Mouse (Mus musculus) forebrain, embryonic 11.5 days (tissue): ENCODE data around the gene Cdc25a. TPM values are rescaled to one million over a fixed set of nuclear protein-coding genes. Genes with fewer than 3 reads are reported as not detected.
A peak's percentile ranks its signal among the peaks of the same experiment; 100 is the strongest.

Experiments used
- ATAC-seq: fragments of 200-750 bp; cut with Nextera tagmentation; replicated peaks from 2 replicates; pipeline ENCODE4 v1.8.0; 2017; ENCODE audit warnings: moderate TSS enrichment; ENCODE audit not compliant: low FRiP score
- DNase-seq: peaks from one replicate; pipeline ENCODE4 v3.0.0-alpha.2; 2017; ENCODE audit warnings: low spot score
- H3K27ac ChIP-seq: fragments of 300-500 bp; sonication (generic); 2 replicates; pipeline ENCODE4 v1.5.1; 2014; ENCODE audit warnings: low read depth, low read length
- H3K27me3 ChIP-seq: fragments of 300-500 bp; sonication (generic); 2 replicates; pipeline ENCODE4 v1.6.1; 2014; ENCODE audit warnings: mild to moderate bottlenecking, low read length, mixed read lengths; ENCODE audit not compliant: control insufficient read depth, insufficient read depth
- H3K36me3 ChIP-seq: fragments of 300-500 bp; sonication (generic); 2 replicates; pipeline ENCODE4 v1.6.1; 2014; ENCODE audit warnings: mild to moderate bottlenecking, low read length, moderate library complexity, mixed read lengths; ENCODE audit not compliant: control insufficient read depth, insufficient read depth
- H3K4me1 ChIP-seq: fragments of 300-500 bp; sonication (generic); replicated peaks from 2 replicates; pipeline ENCODE4 v1.6.1; 2014; ENCODE audit warnings: low read length, mixed read lengths; ENCODE audit not compliant: control insufficient read depth, insufficient read depth
- H3K4me2 ChIP-seq: fragments of 300-500 bp; sonication (generic); 2 replicates; pipeline ENCODE4 v1.6.1; 2014; ENCODE audit warnings: low read depth, mild to moderate bottlenecking, low read length, moderate library complexity, mixed read lengths; ENCODE audit not compliant: severe bottlenecking
- H3K4me3 ChIP-seq: fragments of 300-500 bp; sonication (generic); 2 replicates; pipeline ENCODE4 v1.5.1; 2014; ENCODE audit warnings: low read depth, low read length
- H3K9ac ChIP-seq: fragments of 300-500 bp; sonication (generic); 2 replicates; pipeline ENCODE4 v1.6.1; 2014; ENCODE audit warnings: low read length
- H3K9me3 ChIP-seq: fragments of 300-500 bp; sonication (generic); 2 replicates; pipeline ENCODE4 v1.6.1; 2016; ENCODE audit warnings: low read length, mixed read lengths; ENCODE audit not compliant: control insufficient read depth
- WGBS: fragments of 180-500 bp; shearing (Covaris S2); extraction: QIAGEN DNeasy Blood & Tissue Kit; methylation state at CpG from one replicate; pipeline ENCODE4 v1.1.7; 2014; 5-methylcytosine and 5-hydroxymethylcytosine counted together
- polyA plus RNA-seq: library from polyadenylated mRNA; unstranded; fragments of >200 nt; fragmentation: Nextera tagmentation; extraction: Ambion mirVana; gene quantifications from 2 replicates; pipeline ENCODE4 v1.2.1, GENCODE M21; 2014

Gene Cdc25a
- polyA plus RNA-seq, 1 experiment from 2014 or later, result 42.3 TPM

DNA sequence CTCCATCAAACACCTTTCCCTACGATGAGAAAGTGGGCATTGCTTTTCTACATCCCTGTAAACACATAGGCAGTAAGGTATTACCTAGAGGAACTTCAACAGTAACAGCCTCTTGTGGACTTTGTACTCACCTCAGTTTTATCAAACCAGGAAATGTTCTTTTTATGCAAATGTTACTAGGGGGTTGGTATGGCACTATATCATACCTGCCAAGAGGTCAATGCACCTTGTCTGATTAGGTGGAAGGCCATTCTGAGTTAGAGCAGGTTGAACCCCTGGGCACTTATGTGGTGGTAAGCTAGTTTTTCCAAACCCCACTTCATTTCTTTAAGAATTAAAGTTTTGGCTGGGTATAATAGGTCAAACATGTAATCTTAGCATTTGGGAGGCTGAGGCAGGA, 3.9 kb downstream of the Cdc25a start:
- 91% methylated on average over 1 of the region's 1 CpGs for WGBS
- no peak overlapping the region for H3K4me2 ChIP-seq
- H3K4me3 ChIP-seq, result no peak overlapping the region
- no peak overlapping the region for H3K9ac ChIP-seq
- H3K36me3 ChIP-seq, result peaks cover 37% of the 10 kb centered on the region
- no peaks in the 10 kb centered on the region for H3K27me3 ChIP-seq
- DNase-seq, result no peak
- H3K27ac ChIP-seq, result no peak overlapping the region
- no peaks in the 10 kb centered on the region for H3K4me1 ChIP-seq
- no peak for ATAC-seq
- H3K9me3 ChIP-seq, result no peaks in the 10 kb centered on the region

DNA sequence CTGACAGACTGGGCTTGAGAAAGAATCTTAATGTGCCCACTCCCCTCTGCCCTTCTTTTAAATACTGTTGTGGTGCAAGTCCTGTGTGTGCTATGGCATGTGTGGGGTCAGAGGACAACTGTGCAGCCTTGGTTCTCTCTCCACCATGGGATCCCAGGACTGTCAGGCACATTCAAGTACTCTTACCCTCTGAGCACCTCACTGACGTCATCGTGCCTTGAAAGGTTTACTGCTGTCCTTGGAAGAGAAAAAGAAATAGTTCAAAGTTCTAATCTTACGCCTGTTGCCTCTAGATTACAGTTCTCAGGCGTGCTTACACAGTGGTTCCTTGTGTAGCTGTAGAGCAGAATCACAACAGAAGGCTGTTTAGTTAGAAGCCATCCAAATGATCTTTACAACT, 10.9 kb downstream of the Cdc25a start:
- Histone ChIP-seq H3K9ac (no peak overlapping the region), H3K27ac (no peak overlapping the region), H3K4me3 (no peak overlapping the region), H3K4me1 (no peaks in the 10 kb centered on the region), H3K36me3 (peaks cover 54% of the 10 kb centered on the region), H3K27me3 (no peaks in the 10 kb centered on the region), H3K9me3 (no peaks in the 10 kb centered on the region), H3K4me2 (no peak overlapping the region)
- ATAC-seq, result no peak
- no peak for DNase-seq
- WGBS, result 88% methylated on average over 4 of the region's 4 CpGs

DNA sequence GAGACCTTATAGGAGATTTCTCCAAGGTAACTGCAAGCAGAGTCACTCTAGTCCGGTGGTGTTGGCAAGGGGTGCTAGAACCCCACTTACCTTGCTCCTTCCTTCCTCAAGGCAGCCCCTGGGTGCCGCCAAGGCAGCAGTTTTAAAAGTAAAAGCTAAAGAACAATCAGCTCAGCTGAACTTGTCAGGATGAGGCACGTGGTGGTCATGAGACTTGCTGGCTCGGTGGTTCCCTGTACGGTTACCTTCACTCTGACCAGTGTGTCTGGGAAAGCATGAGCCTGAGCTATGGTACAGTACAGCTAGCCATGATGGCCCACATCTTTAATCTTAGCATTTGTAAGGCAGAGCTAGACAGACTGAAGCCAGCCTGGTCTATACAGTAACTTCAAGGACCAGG, 11.9 kb downstream of the Cdc25a start:
- ATAC-seq (no peak), DNase-seq (no peak)
- Histone ChIP-seq H3K4me1 (no peaks in the 10 kb centered on the region), H3K4me3 (no peak overlapping the region), H3K9ac (no peak overlapping the region), H3K27me3 (no peaks in the 10 kb centered on the region), H3K9me3 (no peaks in the 10 kb centered on the region), H3K4me2 (no peak overlapping the region), H3K36me3 (peaks cover 57% of the 10 kb centered on the region), H3K27ac (no peak overlapping the region)
- WGBS, result 92% methylated on average over 5 of the region's 5 CpGs

DNA sequence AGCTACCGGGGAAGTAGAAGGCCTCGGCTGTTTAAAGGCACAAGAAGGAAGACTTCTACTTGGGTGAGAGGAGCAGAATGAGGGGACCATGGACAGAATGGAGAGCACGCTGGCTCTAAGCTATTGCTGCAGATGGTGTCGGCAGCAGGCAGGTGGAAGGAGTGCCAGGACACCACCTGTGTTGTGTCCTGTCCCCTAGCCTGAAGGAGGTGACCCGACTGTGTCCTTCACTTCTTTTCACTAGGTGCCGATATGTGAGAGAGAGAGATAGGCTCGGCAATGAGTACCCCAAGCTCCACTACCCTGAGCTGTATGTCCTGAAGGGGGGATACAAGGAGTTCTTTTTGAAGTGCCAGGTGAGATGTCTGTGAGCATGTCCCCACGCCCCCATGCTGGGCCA, 16.1 kb downstream of the Cdc25a start:
- H3K9ac ChIP-seq, result no peak overlapping the region
- no peak overlapping the region for H3K27ac ChIP-seq
- no peak for DNase-seq
- H3K4me3 ChIP-seq, result no peak overlapping the region
- no peak overlapping the region for H3K4me2 ChIP-seq
- H3K36me3 ChIP-seq, result peaks cover 46% of the 10 kb centered on the region; the same call in 1 of the 2 replicates
- H3K9me3 ChIP-seq, result no peaks in the 10 kb centered on the region
- 94% methylated on average over 8 of the region's 8 CpGs for WGBS
- ATAC-seq, result no peak
- no peaks in the 10 kb centered on the region for H3K27me3 ChIP-seq
- 0 out of 2 replicates have a peak, but pooled peaks cover 2% of the 10 kb centered on the region for H3K4me1 ChIP-seq

DNA sequence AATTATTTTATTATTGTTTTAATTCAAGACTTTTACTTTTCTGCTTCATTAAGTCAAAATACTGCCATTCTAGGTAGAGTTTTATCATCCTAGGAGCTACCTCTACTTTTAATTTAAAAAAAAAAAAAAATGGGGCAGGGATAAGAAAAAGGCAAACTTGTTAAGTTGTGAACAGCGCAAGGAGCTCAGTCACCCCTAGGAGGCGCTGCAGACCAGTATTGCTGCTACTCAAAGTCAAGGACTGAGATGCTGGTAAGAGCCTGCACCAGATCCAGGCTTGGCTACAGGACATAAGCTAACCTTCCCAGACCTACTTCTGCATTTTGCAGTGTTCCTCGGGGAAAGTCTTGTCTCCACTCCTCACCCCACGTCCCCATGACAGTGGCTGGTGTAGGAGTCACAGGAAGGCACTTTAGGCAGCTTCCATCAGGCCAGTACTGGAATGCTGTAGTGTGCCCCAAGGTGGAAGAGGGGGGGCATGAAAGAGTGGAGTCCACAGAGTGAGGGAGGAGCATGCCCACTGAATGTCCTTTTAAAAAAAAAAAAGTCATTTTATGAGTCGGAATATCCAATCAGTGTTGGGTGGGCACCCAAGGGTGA, 17.4 kb downstream of the Cdc25a start:
- WGBS, result 75% methylated on average over 5 of the region's 5 CpGs
- Histone ChIP-seq H3K4me2 (no peak overlapping the region), H3K9ac (no peak overlapping the region), H3K27me3 (no peaks in the 10 kb centered on the region), H3K4me1 (0 out of 2 replicates have a peak, but pooled peaks cover 2% of the 10 kb centered on the region), H3K9me3 (no peaks in the 10 kb centered on the region), H3K4me3 (no peak overlapping the region), H3K36me3 (peaks cover 37% of the 10 kb centered on the region; the same call in 1 of the 2 replicates), H3K27ac (no peak overlapping the region)
- DNase-seq (peak; percentile 88), ATAC-seq (peak; percentile 35; the same call in 1 of the 2 replicates)

DNA sequence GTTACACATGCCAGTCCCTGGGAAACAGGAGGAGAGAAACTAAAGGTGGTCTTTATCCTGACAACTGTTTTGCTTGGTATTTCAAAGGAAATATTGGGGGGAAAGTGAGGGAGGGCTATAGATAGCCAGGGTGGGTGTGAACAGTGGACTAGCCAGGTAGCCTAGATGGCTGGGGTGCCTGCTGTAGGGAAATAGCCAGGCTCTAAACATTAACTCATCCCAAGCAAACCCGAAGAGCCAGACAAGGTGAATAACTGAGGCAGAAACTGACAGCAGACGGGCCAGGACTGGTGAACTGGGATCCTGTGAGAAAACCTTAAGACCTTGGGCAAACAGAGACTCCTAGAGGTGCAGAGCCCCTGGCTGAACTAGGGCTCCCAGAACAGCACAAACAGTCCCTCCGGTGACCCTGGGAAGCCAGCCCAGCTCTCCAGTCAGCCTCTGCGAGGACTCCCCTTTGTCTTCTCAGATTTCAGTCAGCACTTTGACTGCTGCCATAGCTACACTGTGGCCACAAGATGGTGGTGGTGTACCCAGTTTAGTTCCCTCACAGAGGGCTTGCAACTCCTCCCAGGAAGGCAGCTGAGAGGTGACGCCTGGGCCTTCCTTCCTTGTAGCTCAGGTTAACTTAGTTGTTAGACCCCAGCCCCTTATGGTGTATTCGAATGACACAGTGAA, 19.2 kb downstream of the Cdc25a start:
- 48% methylated on average over 6 of the region's 6 CpGs for WGBS
- peaks cover 24% of the 10 kb centered on the region; the same call in 1 of the 2 replicates for H3K36me3 ChIP-seq

DNA sequence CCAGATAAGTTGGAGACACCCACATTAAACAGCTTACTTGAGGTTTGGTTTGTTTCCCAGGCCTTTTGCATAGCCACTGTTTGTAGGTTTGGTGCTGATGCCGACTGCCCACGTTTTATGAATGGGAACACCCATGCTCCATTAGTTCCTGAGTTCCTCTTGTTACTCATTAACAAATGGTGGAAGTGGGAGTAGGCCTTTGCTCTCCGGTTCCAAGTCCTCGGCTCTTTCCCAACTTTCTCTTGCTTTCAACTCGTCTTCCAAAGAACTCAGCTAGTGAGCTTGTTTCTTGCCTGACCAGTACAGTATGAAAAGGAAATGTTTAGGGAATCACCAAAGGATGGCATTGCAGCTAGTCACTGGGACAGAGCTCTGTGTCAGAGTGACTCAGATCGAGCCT, 20.2 kb downstream of the Cdc25a start:
- Histone ChIP-seq H3K4me3 (no peak overlapping the region), H3K9ac (no peak overlapping the region), H3K27me3 (no peaks in the 10 kb centered on the region), H3K27ac (no peak overlapping the region), H3K4me2 (no peak overlapping the region), H3K4me1 (0 out of 2 replicates have a peak, but pooled peaks cover 2% of the 10 kb centered on the region), H3K36me3 (peaks cover 15% of the 10 kb centered on the region; the same call in 1 of the 2 replicates), H3K9me3 (no peaks in the 10 kb centered on the region)
- no peak for DNase-seq
- ATAC-seq, result no peak
- 85% methylated on average over 6 of the region's 6 CpGs for WGBS

More for the DNA sequence above, 19.2 kb downstream of the Cdc25a start:
- H3K27me3 ChIP-seq, result no peaks in the 10 kb centered on the region
- peak overlapping the region; percentile 46; the same call in 1 of the 2 replicates for H3K27ac ChIP-seq
- no peaks in the 10 kb centered on the region for H3K9me3 ChIP-seq
- no peak overlapping the region for H3K4me2 ChIP-seq
- peak; percentile 78 for DNase-seq
- no peak overlapping the region for H3K4me3 ChIP-seq
- peak; percentile 63 for ATAC-seq
- peak overlapping the region; percentile 35 for H3K9ac ChIP-seq
- 0 out of 2 replicates have a peak, but pooled peaks cover 2% of the 10 kb centered on the region for H3K4me1 ChIP-seq

DNA sequence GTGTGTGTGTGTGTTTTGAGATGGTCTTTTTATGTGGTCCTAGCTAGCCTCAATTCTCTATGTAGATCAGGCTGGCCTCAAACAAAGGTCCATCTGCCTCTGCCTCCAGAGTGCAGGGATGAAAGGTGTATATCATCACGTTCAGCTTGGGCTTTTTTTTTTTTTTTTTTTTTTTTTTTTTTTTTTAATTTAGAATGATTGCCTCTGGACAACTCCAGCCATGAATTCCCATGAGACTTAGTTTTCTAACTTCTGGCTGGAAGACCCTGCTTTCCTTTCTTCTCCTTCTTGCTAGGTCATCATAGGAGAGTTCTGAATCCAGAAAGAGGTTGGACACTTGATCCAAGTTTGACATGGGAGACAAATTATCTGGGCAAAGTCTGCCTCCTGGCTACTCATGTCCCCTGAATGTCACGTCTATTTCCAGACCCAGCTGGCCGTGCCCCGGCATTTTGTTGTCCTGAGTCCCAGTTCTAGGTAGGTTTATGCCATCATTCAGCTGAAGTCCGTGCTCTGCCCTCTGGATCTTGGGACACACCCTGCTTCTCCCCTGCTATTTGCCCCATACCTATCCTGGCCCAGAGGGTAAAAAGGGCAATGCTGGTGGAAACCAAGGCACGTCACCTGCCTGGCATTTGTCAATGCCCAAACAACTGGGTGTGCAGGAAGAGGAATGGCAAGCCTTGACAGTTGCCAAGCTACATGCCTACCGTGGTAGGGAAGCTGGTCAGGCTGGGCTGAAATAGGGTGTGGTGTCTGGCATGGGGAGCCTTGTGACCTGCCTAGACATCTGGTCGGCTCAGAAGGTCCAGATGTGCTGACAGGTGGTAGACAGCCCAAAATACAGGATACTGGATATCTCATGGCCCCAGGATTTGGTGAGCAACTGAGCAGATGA, 21.1 kb downstream of the Cdc25a start:
- Histone ChIP-seq H3K36me3 (peaks cover 8% of the 10 kb centered on the region; the same call in 1 of the 2 replicates), H3K27me3 (no peaks in the 10 kb centered on the region)

More for the DNA sequence above, 21.1 kb downstream of the Cdc25a start:
- DNase-seq (no peak), ATAC-seq (no peak)
- H3K4me2 ChIP-seq, result no peak overlapping the region
- H3K4me1 ChIP-seq, result 0 out of 2 replicates have a peak, but pooled peaks cover 2% of the 10 kb centered on the region
- H3K9ac ChIP-seq, result no peak overlapping the region
- H3K4me3 ChIP-seq, result no peak overlapping the region
- no peak overlapping the region for H3K27ac ChIP-seq
- WGBS, result 88% methylated on average over 8 of the region's 8 CpGs
- no peaks in the 10 kb centered on the region for H3K9me3 ChIP-seq
